Mouse (Mus musculus) ES-Bruce4 (cell line): ENCODE measurements around the gene Dusp18.
A peak's percentile ranks its signal among the peaks of the same experiment; 100 is the strongest.

Experiments used
- CTCF ChIP-seq: IDR thresholded peaks from one replicate; pipeline ENCODE4 v1.8.1; 2011; ENCODE audit warnings: low read depth, low read length
- POLR2A ChIP-seq: IDR thresholded peaks from one replicate; pipeline ENCODE4 v1.8.1; 2011; ENCODE audit warnings: low read length; ENCODE audit not compliant: insufficient read depth

GRCm38 (mm10) chr11:3914109-3914840 is 19.2 kb downstream of the Dusp18 start, which contains the start of gene Slc35e4:
- no peak for TF ChIP-seq POLR2A
- TF ChIP-seq CTCF: peak; percentile 92
